Mouse (Mus musculus): ENCODE data around the gene Zbtb25.

Gene Zbtb25

GRCm38 (mm10) chr12:76377059-76377458 lies 7.7 kb upstream of the Zbtb25 start:
- DNase-seq (ENCODE audit: low read depth in 1 of 2, low spot score in 2 of 2) = peak in 1 of 2 experiments; percentile 25

DNA sequence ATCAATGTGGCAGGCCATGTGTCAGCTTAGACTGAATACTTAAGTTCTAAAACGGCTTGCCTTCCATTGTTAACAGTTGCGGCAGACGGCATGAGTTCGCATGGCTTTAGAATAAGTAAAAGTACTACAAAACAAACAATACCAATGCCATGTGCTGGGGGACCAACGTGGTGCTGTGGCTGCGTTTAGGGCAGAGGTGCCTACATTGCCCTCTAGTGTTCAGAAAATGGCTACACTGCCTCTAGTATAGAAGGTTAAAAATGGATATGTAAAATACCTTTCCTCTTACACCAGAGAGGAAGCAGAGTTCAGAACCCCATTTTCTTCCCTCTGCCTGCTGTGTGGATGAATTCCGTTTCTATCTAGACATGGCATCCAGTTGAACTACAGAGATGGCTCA lies 7.2 kb upstream of the Zbtb25 start:
- peak in 1 of 2 experiments; percentile 26 for DNase-seq (ENCODE audit: low read depth in 1 of 2, low spot score in 2 of 2)

- no peak for DNase-seq (ENCODE audit: low read depth in 1 of 2, low spot score in 2 of 2)
Observed at GRCm38 (mm10) chr12:76375506-76375905, 6.1 kb upstream of the Zbtb25 start.

DNA sequence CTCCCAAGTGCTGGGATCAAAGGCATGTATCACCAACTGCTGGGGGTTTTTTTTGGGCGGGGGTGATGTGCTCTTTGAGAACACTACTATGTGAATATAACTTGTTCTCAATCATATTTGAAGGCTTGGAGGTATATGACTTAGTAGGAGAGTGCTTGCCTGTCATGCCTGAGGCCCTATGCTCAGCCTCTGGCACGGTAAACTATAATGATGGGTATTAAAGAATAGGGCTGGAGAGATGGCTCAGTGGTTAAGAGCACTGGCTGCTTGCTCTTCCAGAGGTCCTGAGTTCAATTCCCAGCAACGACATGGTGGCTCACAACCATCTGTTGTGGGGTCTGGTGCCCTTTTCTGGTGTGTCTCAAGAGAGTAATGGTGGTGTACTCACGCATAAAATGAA lies 5.5 kb upstream of the Zbtb25 start:
- no peak for DNase-seq (ENCODE audit: low read depth in 1 of 2, low spot score in 2 of 2)

GRCm38 (mm10) chr12:76373991-76374390 lies 4.6 kb upstream of the Zbtb25 start:
- DNase-seq (ENCODE audit: low read depth in 1 of 2, low spot score in 2 of 2) = no peak

DNA sequence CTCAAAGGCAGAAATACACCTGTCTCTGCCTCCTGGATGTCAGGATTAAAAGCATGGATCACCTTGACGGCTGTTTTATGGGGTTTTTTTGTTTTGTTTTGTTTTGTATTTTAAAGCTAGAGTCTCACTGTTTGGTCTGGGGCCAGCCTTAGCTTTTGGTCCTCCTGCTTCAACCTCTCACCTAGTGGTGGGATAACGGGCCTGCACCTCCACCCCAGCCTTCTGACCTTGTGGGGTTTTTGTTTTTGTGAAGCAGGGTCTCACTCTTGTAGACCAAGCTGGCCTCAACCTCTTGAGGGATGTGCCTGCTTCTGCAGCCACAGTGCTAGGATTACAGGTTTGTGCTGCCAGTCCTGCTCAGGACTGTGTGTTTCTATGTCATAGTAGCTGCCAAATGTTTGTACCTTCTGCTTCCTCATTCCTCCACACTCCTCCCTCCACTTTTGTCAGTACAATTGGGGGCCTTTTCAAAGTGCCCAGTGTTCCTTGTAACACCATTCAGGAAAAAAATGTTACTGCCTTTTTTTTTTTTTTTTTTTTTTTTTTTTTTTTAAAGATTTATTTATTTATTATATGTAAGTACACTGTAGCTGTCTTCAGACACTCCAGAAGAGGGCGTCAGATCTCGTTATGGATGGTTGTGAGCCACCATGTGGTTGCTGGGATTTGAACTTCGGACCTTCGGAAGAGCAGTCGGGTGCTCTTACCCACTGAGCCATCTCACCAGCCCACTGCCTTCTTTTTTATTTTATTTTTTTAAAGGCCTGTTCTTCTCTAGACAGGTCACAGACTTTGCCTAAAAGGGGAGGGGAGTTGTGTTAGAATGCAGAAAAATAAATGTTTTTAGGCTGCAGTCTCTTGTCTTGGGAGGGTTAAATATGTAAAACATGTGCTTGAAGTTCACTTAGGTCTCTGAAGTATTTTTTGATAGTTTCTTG lies 3.7 kb upstream of the Zbtb25 start:
- no peak for DNase-seq (ENCODE audit: low read depth in 1 of 2, low spot score in 2 of 2)

DNA sequence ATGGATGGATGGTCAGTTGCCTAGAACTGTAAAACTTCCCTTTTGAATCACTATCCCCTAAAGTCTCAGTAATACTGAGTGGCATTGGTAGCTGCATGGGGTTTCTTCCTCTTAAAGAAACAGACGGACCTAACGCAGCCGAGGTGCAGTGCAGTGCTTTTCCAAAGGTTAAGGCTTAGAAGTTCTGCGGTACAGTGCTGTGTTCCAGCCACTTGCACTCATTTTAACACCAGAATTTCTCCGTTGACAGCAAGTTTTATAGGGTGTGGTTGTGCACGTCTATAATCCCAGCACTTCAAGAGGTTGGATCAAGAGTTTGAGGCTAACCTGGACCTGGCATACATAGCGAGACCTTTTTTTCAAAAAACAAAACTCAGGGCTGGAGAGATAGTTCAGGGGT lies 2.6 kb upstream of the Zbtb25 start:
- DNase-seq (ENCODE audit: low read depth in 1 of 2, low spot score in 2 of 2) = no peak

- peak in 1 of 2 experiments; percentile 53 for DNase-seq (ENCODE audit: low read depth in 1 of 2, low spot score in 2 of 2)
Observed at GRCm38 (mm10) chr12:76370831-76371571, 1.6 kb upstream of the Zbtb25 start.

- DNase-seq (ENCODE audit: low read depth in 1 of 2, low spot score in 2 of 2) = peak; percentile 49 to 78
Observed at GRCm38 (mm10) chr12:76369978-76370830, 802 bp upstream of the Zbtb25 start, which contains the start of gene Zbtb1. Zbtb1 (plus strand) TSS chr12:76370266.

- DNase-seq (ENCODE audit: low read depth in 1 of 2, low spot score in 2 of 2) = no peak
Observed at GRCm38 (mm10) chr12:76368790-76369205, 604 bp downstream of the Zbtb25 start.

- no peak for DNase-seq (ENCODE audit: low read depth in 1 of 2, low spot score in 2 of 2)
Observed at GRCm38 (mm10) chr12:76368201-76368789, 1.1 kb downstream of the Zbtb25 start.

- DNase-seq (ENCODE audit: low read depth in 1 of 2, low spot score in 2 of 2) = no peak
Observed at GRCm38 (mm10) chr12:76367096-76367995, 2.1 kb downstream of the Zbtb25 start.

- DNase-seq (ENCODE audit: low read depth in 1 of 2, low spot score in 2 of 2) = no peak
Observed at GRCm38 (mm10) chr12:76366276-76366675, 3.1 kb downstream of the Zbtb25 start.

DNA sequence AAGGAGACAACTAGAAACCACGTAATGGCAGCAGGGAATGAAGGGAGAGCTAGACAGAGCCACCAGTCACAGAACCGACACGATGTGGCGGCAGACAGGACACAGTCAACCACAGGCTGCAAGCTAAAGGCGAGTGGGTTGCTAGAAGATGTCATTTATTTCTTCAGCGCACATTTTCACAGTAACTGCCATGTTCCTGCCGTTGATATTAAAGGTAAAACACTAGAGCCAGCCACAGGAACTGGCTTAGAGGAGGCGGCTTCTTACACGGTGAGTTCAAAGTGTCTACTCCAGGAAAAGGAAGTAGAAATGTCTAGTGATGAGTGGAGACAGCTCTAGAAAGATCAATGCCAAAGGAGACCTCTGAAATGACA lies 7.1 kb downstream of the Zbtb25 start:
- DNase-seq (ENCODE audit: low read depth in 1 of 2, low spot score in 2 of 2) = no peak

- DNase-seq (ENCODE audit: low read depth in 1 of 2, low spot score in 2 of 2) = no peak
Observed at GRCm38 (mm10) chr12:76361405-76362302, 7.7 kb downstream of the Zbtb25 start.

DNA sequence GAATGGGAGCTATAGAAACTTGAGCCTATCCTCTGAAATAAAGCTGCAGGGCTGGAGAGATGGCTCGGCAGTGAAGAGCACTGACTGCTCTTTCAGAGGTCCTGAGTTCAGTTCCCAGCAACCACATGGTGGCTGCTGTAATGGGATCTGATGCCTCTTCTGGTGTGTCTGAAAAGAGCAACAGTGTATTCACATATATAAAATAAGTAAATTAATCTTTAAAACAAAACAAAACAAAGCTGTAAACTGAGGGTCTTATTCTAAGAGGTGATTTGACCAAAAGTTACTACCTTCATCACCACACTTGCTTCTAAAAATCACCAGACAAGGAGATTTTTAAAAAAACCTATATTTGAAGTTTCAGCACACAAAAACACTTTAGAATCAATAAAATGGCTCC lies 8.5 kb downstream of the Zbtb25 start:
- DNase-seq (ENCODE audit: low read depth in 1 of 2, low spot score in 2 of 2) = no peak

GRCm38 (mm10) chr12:76349680-76350220 lies 19.7 kb downstream of the Zbtb25 start:
- no peak for DNase-seq (ENCODE audit: low read depth in 1 of 2, low spot score in 2 of 2)

- no peak for DNase-seq (ENCODE audit: low read depth in 1 of 2, low spot score in 2 of 2)
Observed at GRCm38 (mm10) chr12:76345759-76346455, 23.5 kb downstream of the Zbtb25 start.
